Mouse (Mus musculus): Measurements from ENCODE around the gene Gm572. TPM values are rescaled to one million over a fixed set of nuclear protein-coding genes. Genes with fewer than 3 reads are reported as not detected.

Gm572 gene
- polyA plus RNA-seq, 1 experiment from 2014 or later, result not detected

GRCm38 (mm10) chr4:148680505-148681067 is 37.5 kb downstream of the Gm572 start:
- ATAC-seq (replicated peaks; ENCODE audit: low FRiP score, low TSS enrichment, low read depth) (no peak), DNase-seq (ENCODE audit: low spot score) (no peak)
- Histone ChIP-seq H3K4me1 (replicated peaks; ENCODE audit: control insufficient read depth, insufficient read depth, low read length) (peaks cover 11% of the 10 kb centered on the region), H3K27me3 (replicated peaks; ENCODE audit: control insufficient read depth, insufficient read depth, low read length) (no peaks in the 10 kb centered on the region), H3K9ac (ENCODE audit: low read length) (no peak overlapping the region), H3K4me3 (ENCODE audit: low read depth, low read length) (no peak overlapping the region), H3K27ac (ENCODE audit: low read depth) (no peak overlapping the region), H3K36me3 (ENCODE audit: control insufficient read depth, insufficient read depth, low read length) (no peaks in the 10 kb centered on the region), H3K4me2 (ENCODE audit: low read length) (no peak overlapping the region), H3K9me3 (ENCODE audit: control insufficient read depth, low read length) (no peaks in the 10 kb centered on the region)
- 36% methylated on average over 1 of the region's 1 CpGs for WGBS

GRCm38 (mm10) chr4:148681429-148681828 is 38.3 kb downstream of the Gm572 start:
- Histone ChIP-seq H3K4me1 (replicated peaks; ENCODE audit: control insufficient read depth, insufficient read depth, low read length) (peaks cover 5% of the 10 kb centered on the region), H3K4me2 (ENCODE audit: low read length) (0 out of 2 replicates have a peak overlapping the region, but pooled peaks have one; percentile 22), H3K9me3 (ENCODE audit: control insufficient read depth, low read length) (no peaks in the 10 kb centered on the region), H3K36me3 (ENCODE audit: control insufficient read depth, insufficient read depth, low read length) (no peaks in the 10 kb centered on the region), H3K27me3 (replicated peaks; ENCODE audit: control insufficient read depth, insufficient read depth, low read length) (no peaks in the 10 kb centered on the region), H3K4me3 (ENCODE audit: low read depth, low read length) (no peak overlapping the region), H3K27ac (ENCODE audit: low read depth) (no peak overlapping the region), H3K9ac (ENCODE audit: low read length) (no peak overlapping the region)
- WGBS, result 17% methylated on average over 8 of the region's 8 CpGs
- DNase-seq (ENCODE audit: low spot score), result peak; percentile 92
- no peak for ATAC-seq (replicated peaks; ENCODE audit: low FRiP score, low TSS enrichment, low read depth)

GRCm38 (mm10) chr4:148682961-148683360 is 39.8 kb downstream of the Gm572 start:
- H3K9ac ChIP-seq (ENCODE audit: low read length), result no peak overlapping the region
- H3K4me3 ChIP-seq (ENCODE audit: low read depth, low read length), result no peak overlapping the region
- H3K27me3 ChIP-seq (replicated peaks; ENCODE audit: control insufficient read depth, insufficient read depth, low read length), result no peaks in the 10 kb centered on the region
- H3K36me3 ChIP-seq (ENCODE audit: control insufficient read depth, insufficient read depth, low read length), result no peaks in the 10 kb centered on the region
- DNase-seq (ENCODE audit: low spot score), result no peak
- no peak for ATAC-seq (replicated peaks; ENCODE audit: low FRiP score, low TSS enrichment, low read depth)
- H3K27ac ChIP-seq (ENCODE audit: low read depth), result no peak overlapping the region
- H3K4me1 ChIP-seq (replicated peaks; ENCODE audit: control insufficient read depth, insufficient read depth, low read length), result peaks cover 8% of the 10 kb centered on the region; the same call in 1 of the 2 replicates
- 92% methylated on average over 4 of the region's 4 CpGs for WGBS
- no peak overlapping the region for H3K4me2 ChIP-seq (ENCODE audit: low read length)
- H3K9me3 ChIP-seq (ENCODE audit: control insufficient read depth, low read length), result no peaks in the 10 kb centered on the region

- H3K4me1 ChIP-seq (replicated peaks; ENCODE audit: control insufficient read depth, insufficient read depth, low read length), result peaks cover 8% of the 10 kb centered on the region; the same call in 1 of the 2 replicates
- 71% methylated on average over 13 of the region's 13 CpGs for WGBS
- no peaks in the 10 kb centered on the region for H3K36me3 ChIP-seq (ENCODE audit: control insufficient read depth, insufficient read depth, low read length)
- no peaks in the 10 kb centered on the region for H3K9me3 ChIP-seq (ENCODE audit: control insufficient read depth, low read length)
- ATAC-seq (replicated peaks; ENCODE audit: low FRiP score, low TSS enrichment, low read depth), result no peak
- no peak overlapping the region for H3K27ac ChIP-seq (ENCODE audit: low read depth)
- no peak overlapping the region for H3K9ac ChIP-seq (ENCODE audit: low read length)
- H3K4me2 ChIP-seq (ENCODE audit: low read length), result no peak overlapping the region
- no peak overlapping the region for H3K4me3 ChIP-seq (ENCODE audit: low read depth, low read length)
- H3K27me3 ChIP-seq (replicated peaks; ENCODE audit: control insufficient read depth, insufficient read depth, low read length), result no peaks in the 10 kb centered on the region
- DNase-seq (ENCODE audit: low spot score), result no peak
Measured at GRCm38 (mm10) chr4:148683539-148683938, 40.4 kb downstream of the Gm572 start.

- no peaks in the 10 kb centered on the region for H3K36me3 ChIP-seq (ENCODE audit: control insufficient read depth, insufficient read depth, low read length)
- no peak overlapping the region for H3K4me3 ChIP-seq (ENCODE audit: low read depth, low read length)
- WGBS, result 22% methylated on average over 14 of the region's 14 CpGs
- peaks cover under 1% of the 10 kb centered on the region; the same call in 1 of the 2 replicates for H3K9me3 ChIP-seq (ENCODE audit: control insufficient read depth, low read length)
- no peak for DNase-seq (ENCODE audit: low spot score)
- H3K9ac ChIP-seq (ENCODE audit: low read length), result no peak overlapping the region
- no peak overlapping the region for H3K4me2 ChIP-seq (ENCODE audit: low read length)
- H3K4me1 ChIP-seq (replicated peaks; ENCODE audit: control insufficient read depth, insufficient read depth, low read length), result peaks cover 8% of the 10 kb centered on the region; the same call in 1 of the 2 replicates
- ATAC-seq (replicated peaks; ENCODE audit: low FRiP score, low TSS enrichment, low read depth), result peak; percentile 26; the same call in 1 of the 2 replicates
- no peaks in the 10 kb centered on the region for H3K27me3 ChIP-seq (replicated peaks; ENCODE audit: control insufficient read depth, insufficient read depth, low read length)
- H3K27ac ChIP-seq (ENCODE audit: low read depth), result no peak overlapping the region; the same call in 1 of the 2 replicates
Measured at GRCm38 (mm10) chr4:148686491-148686941, 43.4 kb downstream of the Gm572 start.

GRCm38 (mm10) chr4:148688091-148688490 is 45.0 kb downstream of the Gm572 start:
- ATAC-seq (replicated peaks; ENCODE audit: low FRiP score, low TSS enrichment, low read depth) (no peak), DNase-seq (ENCODE audit: low spot score) (no peak)
- Histone ChIP-seq H3K27me3 (replicated peaks; ENCODE audit: control insufficient read depth, insufficient read depth, low read length) (no peaks in the 10 kb centered on the region), H3K9me3 (ENCODE audit: control insufficient read depth, low read length) (peaks cover 3% of the 10 kb centered on the region; the same call in 1 of the 2 replicates), H3K36me3 (ENCODE audit: control insufficient read depth, insufficient read depth, low read length) (no peaks in the 10 kb centered on the region), H3K9ac (ENCODE audit: low read length) (no peak overlapping the region), H3K4me3 (ENCODE audit: low read depth, low read length) (no peak overlapping the region), H3K27ac (ENCODE audit: low read depth) (no peak overlapping the region), H3K4me1 (replicated peaks; ENCODE audit: control insufficient read depth, insufficient read depth, low read length) (peaks cover 8% of the 10 kb centered on the region; the same call in 1 of the 2 replicates), H3K4me2 (ENCODE audit: low read length) (no peak overlapping the region)
- 38% methylated on average over 2 of the region's 2 CpGs for WGBS

- H3K36me3 ChIP-seq (ENCODE audit: control insufficient read depth, insufficient read depth, low read length), result no peaks in the 10 kb centered on the region
- no peak overlapping the region for H3K27ac ChIP-seq (ENCODE audit: low read depth)
- ATAC-seq (replicated peaks; ENCODE audit: low FRiP score, low TSS enrichment, low read depth) (no peak), DNase-seq (ENCODE audit: low spot score) (no peak)
- no peak overlapping the region for H3K4me2 ChIP-seq (ENCODE audit: low read length)
- H3K4me1 ChIP-seq (replicated peaks; ENCODE audit: control insufficient read depth, insufficient read depth, low read length), result peaks cover 8% of the 10 kb centered on the region; the same call in 1 of the 2 replicates
- 66% methylated on average over 4 of the region's 4 CpGs for whole genome bisulfite sequencing
- peaks cover 3% of the 10 kb centered on the region; the same call in 1 of the 2 replicates for H3K9me3 ChIP-seq (ENCODE audit: control insufficient read depth, low read length)
- no peak overlapping the region for H3K4me3 ChIP-seq (ENCODE audit: low read depth, low read length)
- no peaks in the 10 kb centered on the region for H3K27me3 ChIP-seq (replicated peaks; ENCODE audit: control insufficient read depth, insufficient read depth, low read length)
- H3K9ac ChIP-seq (ENCODE audit: low read length), result no peak overlapping the region
Measured at GRCm38 (mm10) chr4:148691185-148691584, 48.1 kb downstream of the Gm572 start.

GRCm38 (mm10) chr4:148693417-148693959 is 50.4 kb downstream of the Gm572 start:
- no peak overlapping the region for H3K4me2 ChIP-seq (ENCODE audit: low read length)
- WGBS, result 78% methylated on average over 7 of the region's 7 CpGs
- no peaks in the 10 kb centered on the region for H3K36me3 ChIP-seq (ENCODE audit: control insufficient read depth, insufficient read depth, low read length)
- no peak overlapping the region for H3K4me3 ChIP-seq (ENCODE audit: low read depth, low read length)
- peaks cover 3% of the 10 kb centered on the region; the same call in 1 of the 2 replicates for H3K9me3 ChIP-seq (ENCODE audit: control insufficient read depth, low read length)
- no peak overlapping the region for H3K9ac ChIP-seq (ENCODE audit: low read length)
- H3K27me3 ChIP-seq (replicated peaks; ENCODE audit: control insufficient read depth, insufficient read depth, low read length), result no peaks in the 10 kb centered on the region
- DNase-seq (ENCODE audit: low spot score) (no peak), ATAC-seq (replicated peaks; ENCODE audit: low FRiP score, low TSS enrichment, low read depth) (no peak)
- no peaks in the 10 kb centered on the region for H3K4me1 ChIP-seq (replicated peaks; ENCODE audit: control insufficient read depth, insufficient read depth, low read length)
- no peak overlapping the region for H3K27ac ChIP-seq (ENCODE audit: low read depth)

Data from intestine, embryonic 14.5 days (tissue).